Mouse (Mus musculus) heart, adult 2 months (tissue): Measurements from ENCODE around the gene Csnk2a2.

Experiments
- EP300 ChIP-seq: fragments of 200-500 bp; IDR thresholded peaks from 2 replicates; pipeline ENCODE4 v1.6.1; 2011; ENCODE audit warnings: low read depth, low read length, control low read depth; ENCODE audit not compliant: insufficient read depth
- POLR2A ChIP-seq: fragments of 200-500 bp; IDR thresholded peaks from 2 replicates; pipeline ENCODE4 v1.6.1; 2011; ENCODE audit warnings: mild to moderate bottlenecking, low read depth, low read length, control low read depth; ENCODE audit not compliant: insufficient read depth

- no peak for TF ChIP-seq POLR2A
- TF ChIP-seq EP300: no peak
Observed at GRCm38 (mm10) chr8:95488698-95489332, 1.0 kb downstream of the Csnk2a2 start.
